Mouse (Mus musculus): ENCODE data around the gene Panx3. TPM values are rescaled to one million over a fixed set of nuclear protein-coding genes. Genes with fewer than 3 reads are reported as not detected.

Gene Panx3
- total RNA-seq, 2 experiments from 2014 or later = 0.99 TPM; not detected in 1

DNA sequence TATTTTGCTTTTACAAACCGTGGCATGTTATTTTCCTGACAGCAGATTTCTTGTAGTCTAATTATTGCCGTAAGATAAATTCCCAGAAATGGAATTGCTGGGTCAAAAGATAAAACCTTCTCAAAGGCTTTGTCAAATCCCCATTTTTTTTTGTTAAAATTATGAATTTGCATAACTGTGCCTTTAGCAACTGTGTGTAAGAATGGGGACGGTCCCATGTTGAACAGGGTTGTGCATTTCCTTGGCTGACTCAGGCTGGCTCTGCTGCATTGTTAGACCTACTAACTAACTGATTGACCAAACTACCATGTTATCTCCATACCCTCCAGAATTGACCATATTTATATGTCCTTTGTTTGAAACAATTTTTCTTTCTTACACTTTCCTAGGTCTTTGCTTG is 34.8 kb downstream of the Panx3 start:
- DNase-seq = no peak

DNA sequence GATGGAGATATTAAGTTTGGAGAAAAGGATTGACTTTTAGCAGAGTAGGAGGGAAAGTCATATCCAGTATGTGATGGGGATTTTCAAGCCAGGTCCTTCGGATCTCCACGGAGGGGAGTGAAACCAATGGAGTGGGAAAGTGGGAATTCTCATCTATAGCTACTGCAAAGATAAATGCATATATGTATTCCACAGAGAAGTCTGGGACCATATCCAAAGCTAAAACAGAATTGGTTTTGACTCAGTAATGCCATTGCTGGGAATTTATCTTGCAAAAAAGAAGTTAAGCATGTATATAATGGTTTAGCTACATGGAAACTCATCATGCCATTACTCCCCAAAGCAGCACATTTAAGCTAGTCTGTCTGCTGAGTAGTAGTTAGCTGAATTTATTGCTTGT is 36.7 kb downstream of the Panx3 start:
- DNase-seq = no peak

DNA sequence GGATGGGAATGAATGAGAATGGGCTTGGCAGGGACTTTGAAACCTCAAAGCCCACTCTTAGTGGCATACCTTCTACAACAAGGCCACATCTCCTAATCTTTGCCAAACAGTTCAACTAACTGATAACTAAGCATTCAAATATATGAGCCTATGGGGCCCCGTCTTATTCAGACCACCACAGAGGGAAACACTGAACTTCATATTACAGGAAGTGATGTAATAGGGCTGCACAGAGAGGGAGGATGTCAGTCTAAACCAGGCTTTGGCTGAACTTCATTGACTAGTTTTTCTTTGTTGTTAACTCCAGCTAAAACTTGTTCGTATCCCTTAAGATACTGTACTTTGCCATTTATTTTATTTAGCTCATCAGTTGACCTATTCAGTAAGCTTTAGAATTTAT is 39.1 kb downstream of the Panx3 start:
- no peak for DNase-seq

DNA sequence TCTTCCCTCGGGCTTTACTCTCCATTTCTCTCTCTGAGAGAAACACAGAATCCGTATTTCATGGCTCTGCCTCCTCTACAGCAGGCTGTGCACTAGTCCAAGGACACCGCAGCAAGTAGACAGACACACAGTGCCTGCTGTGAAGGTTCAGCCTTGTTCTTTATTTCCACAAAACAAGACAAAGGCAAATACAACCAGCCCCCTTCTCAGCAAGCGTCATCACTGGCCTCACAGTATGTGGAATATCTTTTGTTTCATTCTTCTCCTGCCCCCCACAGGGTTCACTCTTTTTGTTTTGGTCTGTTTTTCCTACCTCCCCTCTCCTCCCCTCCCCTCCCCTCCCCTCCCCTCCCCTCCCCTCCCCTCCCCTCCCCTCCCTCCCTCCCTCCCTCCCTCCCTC is 40.5 kb downstream of the Panx3 start:
- DNase-seq = no peak

DNA sequence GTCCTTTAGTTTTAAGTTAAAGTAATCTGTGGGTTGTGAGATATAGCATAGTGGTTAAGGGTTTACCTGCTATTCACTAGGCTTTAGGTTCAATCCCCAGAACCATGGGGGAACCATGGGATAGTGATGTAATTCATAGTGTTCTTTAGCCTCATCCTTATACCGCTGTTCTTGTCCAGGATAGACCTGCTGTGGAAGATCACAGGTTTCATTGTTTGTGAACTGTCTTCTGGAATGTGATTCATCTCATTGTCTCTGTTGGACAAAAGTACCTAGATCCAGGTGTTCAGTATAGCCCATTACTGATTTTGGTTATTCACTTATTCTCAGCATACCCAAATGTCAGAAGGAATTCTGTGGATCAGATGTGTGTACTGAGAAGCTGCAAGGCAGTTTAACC is 41.8 kb downstream of the Panx3 start:
- DNase-seq = no peak

DNA sequence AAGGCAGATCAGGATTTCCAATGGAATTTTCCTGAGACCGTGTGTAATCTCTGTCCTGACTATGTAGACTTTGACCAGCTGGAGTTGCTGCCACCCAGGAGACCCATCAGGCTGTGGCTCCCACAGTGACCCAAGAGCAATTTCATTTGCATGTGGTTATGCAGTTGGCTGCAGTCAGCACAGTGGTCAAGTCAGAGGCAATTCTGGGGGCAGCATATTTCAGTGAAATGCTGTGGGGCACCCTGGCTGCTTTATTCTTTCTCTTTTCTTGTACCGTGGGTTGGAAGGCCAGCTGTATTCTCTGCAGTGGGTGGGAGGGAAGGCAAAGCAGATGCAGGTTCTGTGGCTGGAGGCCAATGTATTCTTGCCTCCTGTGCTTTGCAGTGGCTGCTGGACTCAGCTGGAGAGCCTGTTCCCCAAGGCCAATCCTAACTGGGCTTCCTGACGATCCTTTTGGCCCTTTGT is 42.9 kb downstream of the Panx3 start:
- no peak for DNase-seq

DNA sequence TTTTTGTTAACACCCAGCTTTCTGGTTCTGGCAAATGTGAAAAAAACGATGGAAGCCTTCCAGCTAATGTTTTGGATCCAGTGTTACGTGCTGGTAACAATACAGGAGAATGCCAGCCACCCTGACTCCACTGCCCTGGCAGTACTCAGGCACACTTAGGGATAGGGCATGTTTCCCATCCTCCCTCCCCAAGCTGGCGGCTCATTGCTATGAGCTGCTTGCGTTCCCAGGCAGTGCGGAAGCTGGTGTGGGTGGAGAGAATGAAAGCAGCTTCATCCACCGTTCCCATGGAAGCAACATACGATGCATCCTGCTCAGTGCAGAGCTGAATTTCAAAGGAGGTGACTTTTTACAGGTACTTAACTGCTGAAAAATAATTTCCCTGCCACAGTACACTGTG is 43.4 kb downstream of the Panx3 start:
- peak; percentile 19 for DNase-seq

DNA sequence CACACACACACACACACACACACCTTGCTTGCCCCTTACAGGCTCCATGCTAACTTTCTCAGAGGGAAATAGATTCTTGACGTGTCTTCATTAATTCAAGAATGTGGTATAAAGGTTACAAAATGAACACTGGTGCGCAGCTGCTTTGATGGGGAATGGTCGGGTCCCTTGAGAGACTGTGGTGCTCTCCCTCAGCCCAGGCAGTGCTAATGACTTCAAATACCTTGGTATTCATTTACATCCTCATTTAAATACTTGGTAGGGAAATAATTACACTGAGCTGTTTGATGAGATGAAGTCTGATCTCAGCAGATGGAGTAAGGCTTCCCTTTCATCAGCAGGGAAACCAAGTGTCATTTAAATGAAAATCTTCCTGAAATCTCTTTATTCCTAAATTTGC is 43.9 kb downstream of the Panx3 start:
- DNase-seq = no peak

DNA sequence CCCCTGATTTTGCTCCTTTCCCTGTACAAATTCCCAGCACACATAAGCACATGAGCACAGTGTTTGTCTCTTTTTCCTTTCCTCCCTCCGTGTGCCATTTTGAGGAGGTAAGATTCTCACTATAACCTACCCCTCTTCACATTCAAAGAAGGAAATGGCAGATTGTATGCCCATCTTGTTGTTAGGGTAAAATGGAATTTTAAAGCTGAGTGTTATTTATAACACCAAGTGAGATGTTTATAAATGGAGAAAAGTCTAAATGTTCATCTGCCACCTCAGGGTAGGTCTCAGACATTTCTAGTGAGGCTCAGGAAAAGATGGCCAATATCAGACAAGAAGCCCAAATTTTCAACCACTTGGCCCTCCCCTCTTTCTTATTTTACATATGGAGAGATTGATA is 44.5 kb downstream of the Panx3 start:
- DNase-seq = no peak

DNA sequence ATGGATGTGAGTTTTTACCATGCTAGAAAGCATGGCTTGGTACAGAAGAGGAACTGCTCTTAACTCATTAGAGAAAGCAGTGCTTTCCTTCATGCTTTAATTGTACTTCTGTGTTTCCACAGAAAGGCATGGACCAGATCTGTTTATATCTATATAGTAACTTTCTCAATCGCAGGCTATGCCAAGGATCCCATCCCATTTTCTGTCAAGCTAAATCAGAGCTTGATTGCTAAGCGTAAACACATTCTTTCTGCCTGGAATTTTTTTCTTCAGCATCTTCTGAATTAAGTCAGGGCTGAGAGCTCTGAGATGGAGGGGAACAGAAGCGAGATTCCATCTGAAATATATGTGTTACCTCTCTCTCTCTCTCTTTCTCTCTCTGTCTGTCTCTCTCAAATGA is 45.1 kb downstream of the Panx3 start:
- no peak for DNase-seq

DNA sequence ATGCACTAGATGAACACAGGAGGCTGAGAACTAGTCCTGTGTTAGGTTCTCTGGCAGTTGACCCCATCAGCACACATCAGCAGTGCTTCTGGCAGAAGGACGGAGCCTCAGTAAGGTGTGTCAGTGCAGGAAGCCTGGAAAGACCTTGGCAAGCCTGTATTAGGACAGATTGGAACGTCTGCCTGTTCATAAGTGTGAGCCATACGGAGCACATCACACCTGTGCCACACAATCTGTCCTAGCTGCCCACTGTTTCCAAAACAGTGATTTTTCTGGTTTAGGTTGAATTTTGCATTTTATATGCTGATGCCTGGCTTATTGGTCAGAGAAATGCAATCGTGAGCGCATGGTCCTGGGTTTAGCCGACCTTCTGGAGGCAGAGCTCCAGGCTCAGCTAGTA is 47.7 kb downstream of the Panx3 start:
- no peak for DNase-seq

DNA sequence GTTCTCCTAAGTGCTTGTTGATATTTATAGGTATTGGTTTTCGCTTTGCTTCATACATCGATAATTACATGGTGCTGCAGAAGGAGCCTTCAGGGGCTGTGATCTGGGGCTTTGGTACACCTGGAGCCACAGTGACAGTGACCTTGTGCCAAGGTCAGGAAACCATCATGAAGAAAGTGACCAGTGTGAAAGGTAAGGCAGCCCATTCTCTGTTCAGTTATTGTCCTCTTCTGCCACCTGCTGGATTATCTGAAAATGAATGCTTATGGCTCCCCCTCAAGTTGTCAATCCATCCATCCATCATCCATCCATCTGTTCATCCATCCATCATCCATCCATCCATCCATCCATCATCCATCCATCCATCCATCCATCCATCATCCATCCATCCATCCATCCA is 52.3 kb downstream of the Panx3 start:
- peak; percentile 34 for DNase-seq

DNA sequence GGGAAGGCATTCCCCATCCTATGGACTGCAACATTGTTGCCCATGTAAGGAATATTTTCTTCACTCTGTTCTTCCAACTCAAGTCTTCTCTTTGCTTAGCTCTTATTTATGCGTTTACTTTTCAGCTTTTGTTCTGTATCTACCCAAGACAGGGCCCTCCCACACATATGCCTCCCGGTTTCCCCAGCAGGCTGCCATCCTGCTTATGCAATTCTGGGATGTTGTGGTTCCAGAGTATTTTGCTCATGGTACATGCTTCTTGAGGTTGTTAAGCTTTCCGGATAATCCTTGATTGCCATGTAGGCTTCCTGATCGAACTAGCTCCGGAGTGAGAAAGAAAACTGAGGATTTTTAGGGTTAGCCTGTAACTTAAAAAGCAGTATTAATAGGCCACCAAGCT is 53.8 kb downstream of the Panx3 start:
- DNase-seq = no peak

DNA sequence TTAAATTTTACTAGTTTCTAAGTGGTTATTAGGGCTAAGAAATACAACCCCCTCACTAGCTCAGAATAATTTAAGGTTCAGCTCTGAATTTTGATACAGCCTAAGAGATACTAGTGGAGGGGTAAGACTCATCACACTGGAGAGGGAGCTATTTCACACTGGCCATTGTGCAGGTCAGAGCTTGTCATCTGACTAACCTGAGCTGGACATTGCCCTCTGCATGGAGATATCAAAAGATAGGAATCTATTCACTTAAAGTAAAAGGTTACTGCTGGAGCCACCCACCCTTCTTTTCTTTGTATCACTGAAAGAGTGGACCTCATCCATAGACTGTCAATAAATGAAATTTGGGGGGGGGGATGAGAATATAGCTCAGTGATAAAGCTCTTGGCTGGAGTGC is 54.7 kb downstream of the Panx3 start:
- DNase-seq = no peak

DNA sequence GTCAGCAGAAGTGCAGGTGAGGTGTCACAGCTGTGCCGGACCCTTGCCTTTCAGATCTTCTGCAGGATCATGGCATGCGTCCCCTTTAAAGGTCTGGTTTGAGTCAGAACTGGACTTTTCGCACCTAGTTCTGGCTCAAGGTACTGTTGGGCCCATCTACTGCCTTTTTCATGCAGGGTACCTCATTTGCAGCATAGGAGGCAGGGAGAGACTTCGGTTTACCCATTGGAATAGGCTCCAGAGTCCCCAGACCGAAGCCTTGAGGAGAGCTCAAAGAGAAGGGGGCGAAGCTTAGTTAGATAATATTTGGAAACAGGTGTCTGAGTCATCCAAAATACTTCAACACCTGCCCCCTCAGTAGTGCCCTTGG is 55.1 kb downstream of the Panx3 start:
- no peak for DNase-seq

DNA sequence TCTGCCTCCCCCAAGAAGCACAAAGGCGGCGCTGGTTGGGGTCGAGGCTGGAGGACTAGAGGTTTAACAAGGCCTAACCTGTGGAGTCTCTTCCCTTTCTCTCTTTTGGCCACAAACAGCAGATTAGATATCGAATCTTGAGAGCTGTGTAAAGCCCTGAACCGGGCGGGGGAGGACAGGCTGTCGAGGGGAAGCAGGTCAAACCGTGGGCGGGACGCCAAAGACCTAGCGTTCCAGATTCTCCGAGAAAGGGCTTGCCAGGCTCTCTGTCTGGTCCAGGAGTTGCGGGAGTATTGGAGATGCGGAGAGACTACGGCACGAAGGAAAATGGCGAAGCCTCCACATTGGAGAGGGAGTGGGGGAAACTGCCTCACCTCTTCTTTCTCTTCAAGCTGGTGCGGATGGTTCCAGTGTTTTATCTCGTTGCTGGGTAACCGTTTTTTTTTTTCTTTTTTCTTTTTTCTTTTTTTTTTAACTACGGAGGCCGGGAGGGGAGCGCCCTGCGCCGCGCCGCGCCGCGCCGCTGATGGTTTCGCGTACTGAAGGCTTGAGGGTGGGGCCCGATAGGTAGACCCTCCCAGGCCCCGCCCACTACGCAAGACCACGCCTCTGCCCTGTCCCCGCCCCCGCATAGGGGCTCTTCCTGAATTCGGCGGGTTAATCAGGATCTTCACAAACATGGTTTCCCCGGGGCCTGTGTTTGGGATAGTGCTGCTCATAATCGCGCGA is 55.7 kb downstream of the Panx3 start, which contains the start of gene Spa17:
TSS of gene Spa17 (minus strand) at position 541 of the 729 bp plus-strand sequence.
- peak; percentile 94 for DNase-seq

Other genes with a start within 250 kb of the Panx3 start
- under 1 TPM; 0.45 to 0.72 TPM for gene Robo3, start 236.0 kb downstream of the Panx3 start, total RNA-seq (2021)
- 10 to 100 TPM; 14.7 to 22.5 TPM for gene Msantd2, start 179.9 kb downstream of the Panx3 start, total RNA-seq (2021)
- 10 to 100 TPM; 79.7 to 80.2 TPM for gene Esam, start 141.2 kb downstream of the Panx3 start, total RNA-seq (2021)
- gene Vsig2, start 130.0 kb downstream of the Panx3 start, total RNA-seq (2021) = 1 to 10 TPM; 5.6 to 9.0 TPM
- 1 to 10 TPM; 4.2 to 5.4 TPM for gene Nrgn, start 116.3 kb downstream of the Panx3 start, total RNA-seq (2021)
- gene Siae, start 113.5 kb downstream of the Panx3 start, total RNA-seq (2021) = 10 to 100 TPM; 13.7 to 14.5 TPM
- gene Spa17, start 55.5 kb downstream of the Panx3 start, total RNA-seq (2021) = 1 to 10 TPM; 3.5 to 3.7 TPM
- 10 to 100 TPM; 81.4 to 88.9 TPM for gene Tbrg1, start 11.9 kb downstream of the Panx3 start, total RNA-seq (2021)
- not detected for gene Olfr160, start 47.0 kb upstream of the Panx3 start, total RNA-seq (2021)
- gene Olfr874, start 75.9 kb upstream of the Panx3 start, total RNA-seq (2021) = not detected
- gene Olfr875, start 102.6 kb upstream of the Panx3 start, total RNA-seq (2021) = not detected
- gene Olfr876, start 133.8 kb upstream of the Panx3 start, total RNA-seq (2021) = not detected
- gene Olfr877, start 185.0 kb upstream of the Panx3 start, total RNA-seq (2021) = not detected
- gene Olfr145, start 227.5 kb upstream of the Panx3 start, total RNA-seq (2021) = not detected
- not detected for gene Olfr878, start 248.6 kb upstream of the Panx3 start, total RNA-seq (2021)

All from adrenal gland, postnatal 10 days (tissue).